Mouse (Mus musculus) olfactory bulb, adult 2 months (tissue): ENCODE results near the gene Bik.

ENCODE experiments used
- CTCF ChIP-seq: fragments of 200-500 bp; IDR thresholded peaks from 2 replicates; pipeline ENCODE4 v1.5.1; 2012; ENCODE audit warnings: low read depth, mild to moderate bottlenecking, low read length, moderate library complexity; ENCODE audit not compliant: insufficient read depth
- POLR2A ChIP-seq: fragments of 200-500 bp; IDR thresholded peaks from 2 replicates; pipeline ENCODE4 v1.6.1; 2012; ENCODE audit warnings: mild to moderate bottlenecking, low read depth, low read length, moderate library complexity; ENCODE audit not compliant: insufficient read depth

DNA sequence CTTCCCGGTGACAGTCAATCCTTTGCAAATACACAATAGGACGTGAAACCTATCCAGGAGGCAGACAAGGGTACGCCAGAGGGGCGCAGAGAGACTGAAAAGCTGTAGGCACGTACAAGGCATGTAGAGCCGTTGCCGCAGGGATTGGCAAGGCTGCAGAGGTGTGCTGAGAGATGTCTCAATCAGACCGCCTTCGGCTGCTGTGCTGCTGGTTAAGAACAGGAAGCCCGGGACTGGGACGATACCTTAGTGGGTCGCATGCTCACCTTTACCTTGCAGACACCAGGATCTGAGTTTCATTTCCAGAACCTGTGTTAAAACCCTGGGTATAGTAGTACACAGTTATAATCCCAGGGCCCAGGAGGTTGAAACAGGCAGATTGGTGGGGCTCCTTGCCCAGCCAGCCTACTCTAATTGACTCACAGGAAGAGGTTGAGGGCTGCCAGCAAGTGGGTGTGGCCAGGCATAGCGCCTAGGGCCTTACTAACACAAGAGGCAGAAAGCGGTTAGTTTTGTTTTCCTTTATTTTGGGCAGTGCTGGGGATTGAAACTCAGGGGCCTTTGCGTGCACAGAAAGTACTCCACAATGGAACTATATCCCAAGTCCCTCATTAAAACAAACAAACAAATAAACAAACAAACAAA is 36.1 kb downstream of the Bik start:
- TF ChIP-seq CTCF (no peak), POLR2A (no peak)
